Mouse (Mus musculus) forebrain, embryonic 11.5 days (tissue): ENCODE measurements around the gene Adi1. TPM values are rescaled to one million over a fixed set of nuclear protein-coding genes. Genes with fewer than 3 reads are reported as not detected.

Experiments used
- ATAC-seq: fragments of 200-750 bp; cut with Nextera tagmentation; replicated peaks from 2 replicates; pipeline ENCODE4 v1.8.0; 2017; ENCODE audit warnings: moderate TSS enrichment; ENCODE audit not compliant: low FRiP score
- DNase-seq: peaks from one replicate; pipeline ENCODE4 v3.0.0-alpha.2; 2017; ENCODE audit warnings: low spot score
- H3K27ac ChIP-seq: fragments of 300-500 bp; sonication (generic); 2 replicates; pipeline ENCODE4 v1.5.1; 2014; ENCODE audit warnings: low read depth, low read length
- H3K27me3 ChIP-seq: fragments of 300-500 bp; sonication (generic); 2 replicates; pipeline ENCODE4 v1.6.1; 2014; ENCODE audit warnings: mild to moderate bottlenecking, low read length, mixed read lengths; ENCODE audit not compliant: control insufficient read depth, insufficient read depth
- H3K36me3 ChIP-seq: fragments of 300-500 bp; sonication (generic); 2 replicates; pipeline ENCODE4 v1.6.1; 2014; ENCODE audit warnings: mild to moderate bottlenecking, low read length, moderate library complexity, mixed read lengths; ENCODE audit not compliant: control insufficient read depth, insufficient read depth
- H3K4me1 ChIP-seq: fragments of 300-500 bp; sonication (generic); replicated peaks from 2 replicates; pipeline ENCODE4 v1.6.1; 2014; ENCODE audit warnings: low read length, mixed read lengths; ENCODE audit not compliant: control insufficient read depth, insufficient read depth
- H3K4me2 ChIP-seq: fragments of 300-500 bp; sonication (generic); 2 replicates; pipeline ENCODE4 v1.6.1; 2014; ENCODE audit warnings: low read depth, mild to moderate bottlenecking, low read length, moderate library complexity, mixed read lengths; ENCODE audit not compliant: severe bottlenecking
- H3K4me3 ChIP-seq: fragments of 300-500 bp; sonication (generic); 2 replicates; pipeline ENCODE4 v1.5.1; 2014; ENCODE audit warnings: low read depth, low read length
- H3K9ac ChIP-seq: fragments of 300-500 bp; sonication (generic); 2 replicates; pipeline ENCODE4 v1.6.1; 2014; ENCODE audit warnings: low read length
- H3K9me3 ChIP-seq: fragments of 300-500 bp; sonication (generic); 2 replicates; pipeline ENCODE4 v1.6.1; 2016; ENCODE audit warnings: low read length, mixed read lengths; ENCODE audit not compliant: control insufficient read depth
- WGBS: fragments of 180-500 bp; shearing (Covaris S2); extraction: QIAGEN DNeasy Blood & Tissue Kit; methylation state at CpG from one replicate; pipeline ENCODE4 v1.1.7; 2014; 5-methylcytosine and 5-hydroxymethylcytosine counted together
- polyA plus RNA-seq: library from polyadenylated mRNA; unstranded; fragments of >200 nt; fragmentation: Nextera tagmentation; extraction: Ambion mirVana; gene quantifications from 2 replicates; pipeline ENCODE4 v1.2.1, GENCODE M21; 2014

Adi1 gene
- polyA plus RNA-seq, 1 experiment from 2014 or later = 56.9 TPM

- Histone ChIP-seq H3K4me2 (peak within 1 kb of the TSS; percentile 61), H3K27ac (peak within 1 kb of the TSS; percentile 6; the same call in 1 of the 2 replicates), H3K4me1 (peaks cover 5% of the 10 kb centered on the region; the same call in 1 of the 2 replicates), H3K36me3 (no peaks in the 10 kb centered on the region; the same call in 1 of the 2 replicates), H3K9ac (peak within 1 kb of the TSS; percentile 73), H3K4me3 (peak within 1 kb of the TSS; percentile 79), H3K9me3 (no peaks in the 10 kb centered on the region), H3K27me3 (no peaks in the 10 kb centered on the region)
- peak; percentile 98 for ATAC-seq
- WGBS = 2% methylated on average over 52 of the region's 52 CpGs
- DNase-seq = peak; percentile 95
Observed at GRCm38 (mm10) chr12:28649141-28650110, 25.6 kb upstream of the Adi1 start, which contains the start of gene Rnaseh1. TSS of gene Rnaseh1 (plus strand) at chr12:28649602.

- no peak for DNase-seq
- Histone ChIP-seq H3K9me3 (no peaks in the 10 kb centered on the region), H3K4me1 (peaks cover 2% of the 10 kb centered on the region; the same call in 1 of the 2 replicates), H3K4me2 (no peak overlapping the region), H3K4me3 (no peak overlapping the region), H3K9ac (no peak overlapping the region), H3K27ac (no peak overlapping the region), H3K27me3 (no peaks in the 10 kb centered on the region), H3K36me3 (peaks cover 7% of the 10 kb centered on the region)
- ATAC-seq = no peak
- 91% methylated on average over 4 of the region's 4 CpGs for WGBS
Observed at GRCm38 (mm10) chr12:28662628-28663027, 12.4 kb upstream of the Adi1 start.

- Histone ChIP-seq H3K4me2 (no peak overlapping the region), H3K4me1 (peaks cover 2% of the 10 kb centered on the region; the same call in 1 of the 2 replicates), H3K36me3 (no peaks in the 10 kb centered on the region), H3K9me3 (no peaks in the 10 kb centered on the region), H3K27ac (no peak overlapping the region), H3K4me3 (no peak overlapping the region), H3K27me3 (no peaks in the 10 kb centered on the region), H3K9ac (no peak overlapping the region)
- DNase-seq = no peak
- ATAC-seq = no peak
- WGBS = 81% methylated on average over 4 of the region's 4 CpGs
Observed at GRCm38 (mm10) chr12:28666734-28667133, 8.3 kb upstream of the Adi1 start.

- 59% methylated on average over 8 of the region's 8 CpGs for WGBS
Observed at GRCm38 (mm10) chr12:28667287-28667686, 7.7 kb upstream of the Adi1 start.

GRCm38 (mm10) chr12:28674038-28674720 lies 852 bp upstream of the Adi1 start:
- H3K27ac ChIP-seq = no peak overlapping the region
- H3K27me3 ChIP-seq = no peaks in the 10 kb centered on the region
- no peaks in the 10 kb centered on the region for H3K9me3 ChIP-seq
- ATAC-seq = no peak
- no peak overlapping the region for H3K4me3 ChIP-seq
- H3K36me3 ChIP-seq = no peaks in the 10 kb centered on the region; the same call in 1 of the 2 replicates
- peak overlapping the region; percentile 49; the same call in 1 of the 2 replicates for H3K4me2 ChIP-seq
- 88% methylated on average over 10 of the region's 10 CpGs for WGBS
- no peak overlapping the region for H3K9ac ChIP-seq
- peaks cover 6% of the 10 kb centered on the region for H3K4me1 ChIP-seq
- DNase-seq = no peak

More at GRCm38 (mm10) chr12:28667287-28667686, 7.7 kb upstream of the Adi1 start:
- no peaks in the 10 kb centered on the region for H3K27me3 ChIP-seq
- no peak overlapping the region for H3K4me3 ChIP-seq
- ATAC-seq = no peak
- no peak for DNase-seq
- H3K4me1 ChIP-seq = peaks cover 2% of the 10 kb centered on the region; the same call in 1 of the 2 replicates
- no peak overlapping the region for H3K27ac ChIP-seq
- no peaks in the 10 kb centered on the region for H3K36me3 ChIP-seq
- no peak overlapping the region for H3K4me2 ChIP-seq
- no peak overlapping the region for H3K9ac ChIP-seq
- no peaks in the 10 kb centered on the region for H3K9me3 ChIP-seq

GRCm38 (mm10) chr12:28675925-28676209 lies 836 bp downstream of the Adi1 start:
- ATAC-seq = no peak
- no peak for DNase-seq
- WGBS = 73% methylated on average over 5 of the region's 5 CpGs

GRCm38 (mm10) chr12:28684674-28685073 lies 9.6 kb downstream of the Adi1 start:
- no peak overlapping the region for H3K4me2 ChIP-seq
- no peak overlapping the region for H3K9ac ChIP-seq
- no peak overlapping the region for H3K27ac ChIP-seq
- DNase-seq (no peak), ATAC-seq (no peak)
- WGBS = 83% methylated on average over 1 of the region's 1 CpGs
- H3K9me3 ChIP-seq = no peaks in the 10 kb centered on the region
- H3K36me3 ChIP-seq = no peaks in the 10 kb centered on the region; the same call in 1 of the 2 replicates
- no peaks in the 10 kb centered on the region for H3K4me1 ChIP-seq
- no peak overlapping the region for H3K4me3 ChIP-seq
- no peaks in the 10 kb centered on the region for H3K27me3 ChIP-seq

More at GRCm38 (mm10) chr12:28675925-28676209, 836 bp downstream of the Adi1 start:
- peak overlapping the region; percentile 48 for H3K4me3 ChIP-seq
- no peaks in the 10 kb centered on the region for H3K9me3 ChIP-seq
- no peaks in the 10 kb centered on the region; the same call in 1 of the 2 replicates for H3K36me3 ChIP-seq
- peak overlapping the region; percentile 49 for H3K4me2 ChIP-seq
- H3K4me1 ChIP-seq = peaks cover 6% of the 10 kb centered on the region
- no peaks in the 10 kb centered on the region for H3K27me3 ChIP-seq
- peak overlapping the region; percentile 52 for H3K9ac ChIP-seq
- peak overlapping the region; percentile 72 for H3K27ac ChIP-seq

- Histone ChIP-seq H3K4me1 (no peaks in the 10 kb centered on the region), H3K9ac (no peak overlapping the region), H3K9me3 (no peaks in the 10 kb centered on the region), H3K27me3 (no peaks in the 10 kb centered on the region), H3K36me3 (no peaks in the 10 kb centered on the region; the same call in 1 of the 2 replicates), H3K4me3 (no peak overlapping the region), H3K4me2 (no peak overlapping the region), H3K27ac (no peak overlapping the region)
- ATAC-seq (no peak), DNase-seq (no peak)
- WGBS = 77% methylated on average over 3 of the region's 3 CpGs
Observed at GRCm38 (mm10) chr12:28685771-28686170, 10.7 kb downstream of the Adi1 start.
